Mouse (Mus musculus) bone marrow, adult 2 months (tissue): ENCODE data around the gene Slc24a3.

Experiments
- CTCF ChIP-seq: fragments of 200-500 bp; IDR thresholded peaks from 2 replicates; pipeline ENCODE4 v1.5.1; 2011; ENCODE audit warnings: low read length, control low read depth; ENCODE audit not compliant: control insufficient read depth, insufficient read depth
- POLR2A ChIP-seq: fragments of 200-500 bp; IDR thresholded peaks from 2 replicates; pipeline ENCODE4 v1.6.1; 2011; ENCODE audit warnings: low read depth, mild to moderate bottlenecking, control low read depth, low read length, borderline replicate concordance; ENCODE audit not compliant: control insufficient read depth

DNA sequence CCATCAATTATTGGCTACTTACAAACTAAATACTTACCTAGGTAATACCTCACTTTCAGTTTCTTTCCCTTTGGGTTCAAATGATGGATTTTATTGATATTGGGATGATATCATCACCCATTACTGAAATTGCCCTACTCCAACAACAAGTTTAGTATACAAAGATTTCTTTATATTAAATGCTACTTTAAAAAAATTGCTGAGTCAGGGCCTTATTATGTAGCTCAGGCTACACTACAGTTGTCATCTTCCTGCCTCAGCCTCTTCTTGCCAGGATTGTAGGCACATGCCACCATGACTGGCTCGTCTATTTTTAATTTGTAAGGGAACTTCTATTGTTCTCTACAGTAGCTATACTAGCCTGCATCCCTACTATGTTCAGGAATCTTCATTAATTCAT is 164.0 kb downstream of the Slc24a3 start:
- TF ChIP-seq POLR2A: no peak
- TF ChIP-seq CTCF: no peak
